Mouse (Mus musculus) lung, embryonic 16.5 days (tissue): ENCODE data around the gene Raet1e. TPM values are rescaled to one million over a fixed set of nuclear protein-coding genes. Genes with fewer than 3 reads are reported as not detected.
"Not testable (repeated sequence)": the region's sequence is repeated elsewhere in the genome, so short reads cannot be mapped to it uniquely, and the experiment has no call there.

Experiments used
- ATAC-seq: fragments of 200-750 bp; cut with Nextera tagmentation; 2 replicates; pipeline ENCODE4 v1.8.0; 2017; ENCODE audit warnings: low read depth, mild to moderate bottlenecking, moderate library complexity
- H3K27ac ChIP-seq: fragments of 300-500 bp; sonication (generic); 2 replicates; pipeline ENCODE4 v1.5.1; 2014; ENCODE audit warnings: mild to moderate bottlenecking, control low read depth, low read length
- H3K27me3 ChIP-seq: fragments of 300-500 bp; sonication (generic); 2 replicates; pipeline ENCODE4 v1.6.1; 2014; ENCODE audit warnings: low read depth, low read length, mixed read lengths; ENCODE audit not compliant: control insufficient read depth, insufficient read depth
- H3K36me3 ChIP-seq: fragments of 300-500 bp; sonication (generic); 2 replicates; pipeline ENCODE4 v1.6.1; 2014; ENCODE audit warnings: low read length; ENCODE audit not compliant: control insufficient read depth, insufficient read depth
- H3K4me1 ChIP-seq: fragments of 300-500 bp; sonication (generic); replicated peaks from 2 replicates; pipeline ENCODE4 v1.6.1; 2014; ENCODE audit warnings: low read length, mixed read lengths; ENCODE audit not compliant: control insufficient read depth, insufficient read depth
- H3K4me2 ChIP-seq: fragments of 300-500 bp; sonication (generic); 2 replicates; pipeline ENCODE4 v1.6.1; 2014; ENCODE audit warnings: low read depth, low read length, control low read depth
- H3K4me3 ChIP-seq: fragments of 300-500 bp; sonication (generic); 2 replicates; pipeline ENCODE4 v1.5.1; 2014; ENCODE audit warnings: mild to moderate bottlenecking, low read length, control low read depth
- H3K9ac ChIP-seq: fragments of 300-500 bp; sonication (generic); 2 replicates; pipeline ENCODE4 v1.6.1; 2014; ENCODE audit warnings: low read length, control low read depth
- H3K9me3 ChIP-seq: fragments of 300-500 bp; sonication (generic); 2 replicates; pipeline ENCODE4 v1.6.1; 2016; ENCODE audit warnings: low read length; ENCODE audit not compliant: control insufficient read depth
- WGBS: fragments of 180-500 bp; shearing (Covaris S2); extraction: QIAGEN DNeasy Blood & Tissue Kit; methylation state at CpG from one replicate; pipeline ENCODE4 v1.1.7; 2014; 5-methylcytosine and 5-hydroxymethylcytosine counted together
- polyA plus RNA-seq: library from polyadenylated mRNA; unstranded; fragments of >200 nt; fragmentation: Nextera tagmentation; extraction: Ambion mirVana; gene quantifications from 2 replicates; pipeline ENCODE4 v1.2.1, GENCODE M21; 2015

Raet1e gene
- polyA plus RNA-seq, 1 experiment from 2014 or later, result 10.8 TPM

DNA sequence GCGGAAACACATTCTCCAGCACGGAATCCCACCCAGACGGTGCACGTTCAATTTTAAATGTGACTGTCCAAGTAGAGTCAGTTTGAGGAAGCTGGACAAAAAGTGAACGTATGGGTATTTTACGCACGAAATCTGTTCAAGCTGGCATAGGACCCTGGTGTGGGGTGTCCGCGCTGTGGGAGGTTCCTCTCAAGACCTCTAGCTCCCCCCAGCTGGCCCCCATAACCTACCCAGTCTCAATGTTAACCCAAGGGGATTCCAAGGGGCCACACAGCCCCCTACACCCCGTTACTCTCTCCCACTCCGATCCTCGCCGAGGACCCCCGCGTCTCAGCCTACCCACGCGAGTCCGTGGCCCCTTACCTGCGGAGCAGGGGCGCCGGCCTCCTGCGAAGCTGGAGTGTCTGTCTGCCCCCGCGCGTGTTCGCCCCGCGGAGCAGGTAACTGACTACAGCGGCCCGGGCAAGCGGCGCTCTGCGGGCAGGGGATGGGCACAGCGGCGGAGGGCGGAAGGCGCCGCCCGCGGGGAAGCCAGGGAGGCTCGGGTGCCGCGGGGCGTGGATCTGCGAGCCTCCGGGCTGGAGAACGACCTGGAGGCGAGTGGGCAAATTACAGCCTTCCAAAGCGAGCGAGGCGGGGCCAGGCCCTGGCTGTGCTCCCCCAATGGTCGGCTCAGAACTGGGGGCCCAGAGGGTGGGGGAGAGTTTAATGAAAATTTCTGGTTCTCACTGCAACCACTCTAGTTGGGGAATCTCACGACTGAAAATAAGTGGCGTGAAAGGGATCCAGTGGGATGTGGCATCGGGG lies 7.1 kb upstream of the Raet1e start:
- ATAC-seq, H3K27ac ChIP-seq, H3K9me3 ChIP-seq, H3K9ac ChIP-seq, H3K36me3 ChIP-seq: not testable (repeated sequence)
- Histone ChIP-seq H3K27me3 (peaks cover 27% of the 10 kb centered on the region), H3K4me1 (peaks cover 12% of the 10 kb centered on the region), H3K4me2 (peak overlapping the region; percentile 36), H3K4me3 (peak overlapping the region; percentile 74)
- WGBS, result under 1% methylated on average over 55 of the region's 55 CpGs

DNA sequence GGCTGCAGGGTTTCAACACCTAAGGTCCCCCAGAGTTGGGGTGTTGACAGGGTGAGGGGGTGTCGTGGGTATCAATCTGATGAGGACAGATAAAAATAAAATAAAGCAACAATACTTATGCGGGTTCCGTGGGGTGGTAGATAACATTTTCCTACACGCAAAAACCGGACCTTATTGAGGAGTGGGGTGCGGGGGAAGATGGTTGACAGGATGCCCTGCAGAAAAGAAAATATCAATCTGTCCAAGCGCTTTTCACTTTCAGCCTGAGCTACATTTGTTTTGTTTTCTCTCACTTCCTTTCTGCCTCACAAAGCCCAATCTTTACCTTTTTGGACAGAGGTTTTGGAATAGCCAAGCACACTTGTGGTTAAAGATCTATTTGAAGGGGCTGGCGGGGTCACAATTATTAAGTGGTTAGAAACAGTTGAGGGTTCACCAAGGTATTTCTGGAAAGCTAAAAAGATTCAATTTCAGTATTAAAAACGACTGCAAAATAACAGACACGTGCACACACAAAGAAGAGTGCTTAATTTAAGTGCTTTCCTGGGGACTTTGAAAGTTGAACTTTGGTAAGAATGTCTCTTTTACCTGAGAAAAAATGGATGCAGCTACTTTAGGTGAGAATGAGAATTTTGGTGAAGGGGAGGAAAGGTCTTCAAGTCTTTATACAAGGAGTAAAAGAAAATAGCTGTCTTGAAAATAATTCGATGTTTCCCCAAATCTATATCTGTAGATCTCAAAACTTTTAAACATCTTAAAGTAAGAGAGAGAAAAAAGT lies 6.3 kb upstream of the Raet1e start:
- not testable (repeated sequence) for H3K4me3 ChIP-seq, ATAC-seq, H3K27ac ChIP-seq, H3K9me3 ChIP-seq, H3K9ac ChIP-seq, H3K36me3 ChIP-seq, H3K4me2 ChIP-seq
- peaks cover 12% of the 10 kb centered on the region for H3K4me1 ChIP-seq
- 2% methylated on average over 11 of the region's 11 CpGs for WGBS
- H3K27me3 ChIP-seq, result peaks cover 35% of the 10 kb centered on the region

DNA sequence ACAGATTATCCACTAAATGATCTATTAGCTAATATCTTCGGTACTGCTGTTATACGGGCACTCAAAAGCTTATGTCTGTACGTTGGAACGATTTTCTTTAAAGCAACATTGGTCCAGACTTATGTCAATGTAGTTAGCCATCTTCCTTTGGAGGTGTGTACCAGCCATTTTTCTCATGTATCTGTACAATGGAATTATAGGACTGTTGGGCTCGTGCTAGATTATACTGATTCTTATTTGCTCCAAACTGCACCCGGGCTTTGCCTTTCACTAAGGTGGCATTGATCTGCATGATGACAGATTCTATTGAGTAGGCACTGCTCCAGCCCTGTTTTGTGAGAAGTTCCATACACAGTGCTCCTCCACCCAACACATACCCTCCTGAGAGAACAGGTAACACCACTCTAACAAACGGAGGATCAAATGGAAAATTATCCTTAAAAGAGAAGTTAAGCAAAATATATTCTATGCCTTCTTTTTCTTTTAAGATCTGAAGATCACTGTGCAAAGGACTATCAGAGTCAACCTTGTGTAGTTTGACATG lies 5.2 kb upstream of the Raet1e start:
- not testable (repeated sequence) for H3K4me2 ChIP-seq, H3K27ac ChIP-seq, ATAC-seq, H3K9ac ChIP-seq, H3K36me3 ChIP-seq, H3K9me3 ChIP-seq, H3K4me3 ChIP-seq
- WGBS, result 9% methylated on average over 7 of the region's 7 CpGs
- H3K27me3 ChIP-seq, result peaks cover 37% of the 10 kb centered on the region
- peaks cover 15% of the 10 kb centered on the region for H3K4me1 ChIP-seq

DNA sequence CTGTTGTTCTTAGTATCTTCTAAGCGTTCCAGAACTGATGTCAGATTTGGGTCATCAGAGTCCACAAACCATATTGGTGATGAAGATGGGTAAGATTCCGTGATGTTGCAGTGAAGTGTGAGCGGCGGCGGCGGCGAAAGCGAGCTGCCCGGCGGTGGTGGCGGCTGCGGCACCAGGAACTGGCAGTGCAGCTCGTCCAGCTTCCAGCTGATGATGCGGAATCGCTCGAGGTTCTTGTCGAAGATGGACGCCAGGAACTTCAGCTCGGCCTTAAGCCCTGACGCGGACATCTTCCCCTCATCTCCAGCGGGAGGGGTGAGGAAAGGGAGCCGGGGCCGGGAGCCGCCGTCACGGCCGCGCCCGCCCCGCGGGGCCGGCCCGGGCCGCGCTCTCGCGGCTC lies 4.2 kb upstream of the Raet1e start:
- under 1% methylated on average over 32 of the region's 38 CpGs for WGBS
- not testable (repeated sequence) for H3K9me3 ChIP-seq, H3K27ac ChIP-seq, ATAC-seq, H3K9ac ChIP-seq, H3K36me3 ChIP-seq
- peaks cover 15% of the 10 kb centered on the region for H3K4me1 ChIP-seq
- H3K4me2 ChIP-seq, result peak overlapping the region; percentile 54
- peak overlapping the region; percentile 41 for H3K4me3 ChIP-seq
- peaks cover 41% of the 10 kb centered on the region for H3K27me3 ChIP-seq

DNA sequence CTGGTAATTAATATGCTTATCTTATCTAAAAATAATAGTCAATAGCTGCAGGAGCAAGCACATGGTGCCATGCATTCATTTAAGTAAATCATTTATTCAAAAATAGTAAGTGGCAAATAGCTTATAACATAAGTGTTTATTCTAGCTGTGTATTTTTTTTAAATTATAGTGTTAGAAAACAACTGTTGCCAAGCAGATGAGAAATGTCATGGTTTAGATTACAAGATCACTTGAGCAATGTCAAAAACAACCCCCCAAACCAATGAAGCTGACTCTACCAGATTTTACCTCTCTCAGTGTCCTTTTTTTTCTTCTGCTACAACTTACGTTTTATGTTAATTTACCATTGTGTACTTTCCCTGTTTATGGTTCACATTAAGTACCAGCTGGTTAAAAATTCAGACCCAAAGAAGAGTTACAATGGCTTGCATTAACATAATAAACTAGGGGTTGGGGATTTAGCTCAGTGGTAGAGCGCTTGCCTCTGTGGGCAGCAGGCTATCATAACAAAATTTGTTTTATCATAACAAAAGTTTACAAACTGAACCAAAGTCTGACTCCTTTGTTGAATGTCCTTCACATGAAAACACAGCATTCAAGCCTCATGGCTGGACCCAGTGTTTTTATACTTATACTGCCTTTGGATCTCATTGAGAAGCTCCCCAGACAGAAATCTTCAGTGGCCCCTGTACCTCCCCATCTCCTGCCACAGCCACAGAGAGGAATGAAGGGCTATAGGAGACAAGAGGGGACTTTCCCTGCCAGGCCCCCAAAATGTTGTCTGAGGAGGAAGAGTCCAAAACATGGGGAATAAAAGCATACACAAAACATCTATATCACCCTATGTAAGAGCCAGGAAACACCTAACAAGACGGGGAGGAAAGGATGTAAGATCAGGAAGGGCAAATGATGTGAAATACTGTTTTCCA lies 3.2 kb upstream of the Raet1e start:
- no peak overlapping the region for H3K4me2 ChIP-seq
- H3K9me3 ChIP-seq, result no peaks in the 10 kb centered on the region
- H3K27me3 ChIP-seq, result peaks cover 45% of the 10 kb centered on the region
- peaks cover 11% of the 10 kb centered on the region for H3K4me1 ChIP-seq
- 16% methylated on average over 3 of the region's 3 CpGs for WGBS
- H3K4me3 ChIP-seq, result no peak overlapping the region
- H3K27ac ChIP-seq, result no peak overlapping the region
- no peak overlapping the region for H3K9ac ChIP-seq
- no peaks in the 10 kb centered on the region for H3K36me3 ChIP-seq
- ATAC-seq, result no peak

DNA sequence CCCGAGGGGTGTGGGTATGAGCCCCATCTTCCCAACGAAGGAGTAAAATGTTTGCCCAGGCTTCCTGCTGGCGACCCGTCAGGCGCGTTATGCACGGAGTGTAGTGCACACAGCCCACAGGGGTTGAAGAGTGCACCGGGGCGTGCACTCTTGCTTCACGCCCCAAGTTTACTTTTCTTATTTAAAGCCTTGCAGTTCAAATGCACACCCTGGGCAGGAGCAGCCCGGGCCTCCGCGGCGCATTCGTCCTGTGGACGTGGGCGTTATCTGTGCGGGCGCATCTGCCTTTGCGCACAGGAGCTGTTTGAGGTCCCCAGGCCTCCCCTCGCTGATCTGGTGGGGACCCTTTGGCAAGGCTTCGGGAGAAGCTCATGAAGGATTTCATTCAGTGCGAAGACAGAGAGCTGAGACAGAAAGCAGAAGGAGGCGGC lies 777 bp downstream of the Raet1e start:
- H3K4me2 ChIP-seq, result peak overlapping the region; percentile 67
- peaks cover 36% of the 10 kb centered on the region for H3K27me3 ChIP-seq
- H3K4me3 ChIP-seq, result peak overlapping the region; percentile 49
- ATAC-seq, result peak; percentile 48
- H3K9ac ChIP-seq, result 0 out of 2 replicates have a peak overlapping the region, but pooled peaks have one; percentile 15
- H3K4me1 ChIP-seq, result peaks cover 3% of the 10 kb centered on the region; the same call in 1 of the 2 replicates
- H3K36me3 ChIP-seq, result no peaks in the 10 kb centered on the region
- WGBS, result under 1% methylated on average over 24 of the region's 24 CpGs
- no peak overlapping the region for H3K27ac ChIP-seq
- H3K9me3 ChIP-seq, result no peaks in the 10 kb centered on the region

DNA sequence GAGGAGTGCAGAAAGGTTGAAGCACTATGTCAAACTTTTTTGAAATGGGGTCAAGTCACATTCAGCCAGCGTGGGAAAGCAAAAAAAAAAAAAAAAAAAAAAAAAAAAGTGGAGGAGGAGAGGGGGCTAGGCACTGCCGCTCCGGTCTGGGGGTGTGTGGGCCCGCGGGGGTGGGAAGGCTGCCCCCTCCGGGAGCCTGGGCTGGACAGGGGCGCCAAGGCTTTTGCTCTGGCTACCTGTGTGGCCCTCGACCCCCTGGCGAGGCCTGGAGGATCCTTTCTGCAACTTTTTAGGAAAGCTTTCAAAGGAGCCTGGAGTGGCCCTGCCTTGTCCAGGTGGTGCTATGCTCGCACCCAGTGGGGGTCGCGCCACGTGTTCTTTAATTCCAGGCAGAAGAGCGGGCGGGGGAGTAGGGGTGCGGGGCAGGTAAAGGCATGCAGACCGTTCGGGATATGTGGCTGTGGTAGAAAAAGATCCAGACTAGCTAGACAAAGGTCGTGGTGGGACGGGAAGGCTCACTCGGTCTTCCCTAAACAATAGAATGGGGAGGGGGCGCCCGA lies 1.3 kb downstream of the Raet1e start:
- Histone ChIP-seq H3K4me1 (peaks cover 3% of the 10 kb centered on the region; the same call in 1 of the 2 replicates), H3K27ac (no peak overlapping the region), H3K27me3 (peaks cover 33% of the 10 kb centered on the region), H3K4me2 (peak overlapping the region; percentile 67; the same call in 1 of the 2 replicates), H3K4me3 (peak overlapping the region; percentile 15), H3K9ac (no peak overlapping the region), H3K36me3 (no peaks in the 10 kb centered on the region), H3K9me3 (no peaks in the 10 kb centered on the region)
- no peak for ATAC-seq
- 6% methylated on average over 21 of the region's 23 CpGs for WGBS

DNA sequence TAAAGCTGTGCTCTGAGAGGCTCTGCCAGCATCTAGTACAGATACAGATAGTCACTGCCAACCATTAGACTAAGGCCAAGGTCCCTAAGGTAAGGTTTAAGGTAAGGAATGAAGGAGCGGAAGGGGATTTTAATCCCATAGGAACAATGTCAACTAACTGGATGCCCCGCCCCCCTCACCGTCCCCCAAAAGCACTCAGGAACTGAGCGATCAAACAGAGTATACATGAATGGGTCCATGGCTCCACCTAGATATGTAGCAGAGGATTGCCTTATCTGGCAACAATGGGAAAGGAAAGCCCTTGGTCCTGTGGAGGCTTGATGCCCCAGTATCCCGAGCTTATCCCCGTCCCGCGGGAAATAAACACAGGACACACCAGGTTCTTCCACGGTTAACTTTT lies 4.9 kb downstream of the Raet1e start:
- not testable (repeated sequence) for H3K27ac ChIP-seq, H3K9ac ChIP-seq, H3K36me3 ChIP-seq, H3K4me1 ChIP-seq, H3K9me3 ChIP-seq
- ATAC-seq, result peak; percentile 8; the same call in 1 of the 2 replicates
- H3K4me2 ChIP-seq, result peak overlapping the region; percentile 29
- peak overlapping the region; percentile 16; the same call in 1 of the 2 replicates for H3K4me3 ChIP-seq
- WGBS, result 11% methylated on average over 9 of the region's 9 CpGs
- H3K27me3 ChIP-seq, result peaks cover 11% of the 10 kb centered on the region
